Mouse (Mus musculus): ENCODE results near the gene Hoxb6. TPM values are rescaled to one million over a fixed set of nuclear protein-coding genes. Genes with fewer than 3 reads are reported as not detected.

Hoxb6 gene
- polyA plus RNA-seq, 1 experiment from 2014 or later = 5.7 TPM

DNA sequence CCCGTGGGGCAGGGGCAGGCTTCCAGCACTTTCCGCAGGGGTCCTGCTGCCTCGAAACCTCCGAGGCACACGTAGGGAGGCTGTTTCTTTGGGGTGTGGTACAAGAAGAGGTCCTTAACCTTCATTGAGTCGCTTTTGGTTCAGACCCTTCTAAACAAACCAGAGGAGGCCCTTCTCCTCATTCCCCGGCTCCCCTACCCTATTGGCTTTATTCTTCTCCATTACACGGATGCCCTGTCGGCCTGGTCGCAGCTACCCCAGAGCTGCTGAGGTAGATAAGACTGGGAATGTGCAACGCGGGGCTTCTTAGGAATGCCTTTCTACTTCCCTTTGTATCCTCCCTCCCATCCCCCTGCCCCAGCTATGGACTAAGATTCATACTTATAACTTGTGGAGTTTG is 34.4 kb downstream of the Hoxb6 start:
- H3K4me1 ChIP-seq (replicated peaks; ENCODE audit: control insufficient read depth, insufficient read depth, low read length) = no peaks in the 10 kb centered on the region; the same call in 1 of the 2 replicates
- no peaks in the 10 kb centered on the region for H3K9me3 ChIP-seq (ENCODE audit: control insufficient read depth)
- no peak for TF ChIP-seq CTCF (IDR thresholded peaks at IDR 0.05; ENCODE audit: low read depth)
- H3K4me3 ChIP-seq (ENCODE audit: low read depth, low read length) = no peak overlapping the region
- peak overlapping the region; percentile 37; the same call in 1 of the 2 replicates for H3K9ac ChIP-seq (ENCODE audit: low read depth, low read length)
- H3K4me2 ChIP-seq (replicated peaks; ENCODE audit: low read depth) = peak overlapping the region; percentile 83
- peaks cover 13% of the 10 kb centered on the region for H3K27me3 ChIP-seq (replicated peaks; ENCODE audit: control insufficient read depth, insufficient read depth, low read length)
- peak overlapping the region; percentile 73; the same call in 1 of the 2 replicates for H3K27ac ChIP-seq (ENCODE audit: low read depth, low read length)
- ATAC-seq = no peak
- 32% methylated on average over 12 of the region's 12 CpGs for WGBS
- no peaks in the 10 kb centered on the region for H3K36me3 ChIP-seq (ENCODE audit: control insufficient read depth, insufficient read depth)

DNA sequence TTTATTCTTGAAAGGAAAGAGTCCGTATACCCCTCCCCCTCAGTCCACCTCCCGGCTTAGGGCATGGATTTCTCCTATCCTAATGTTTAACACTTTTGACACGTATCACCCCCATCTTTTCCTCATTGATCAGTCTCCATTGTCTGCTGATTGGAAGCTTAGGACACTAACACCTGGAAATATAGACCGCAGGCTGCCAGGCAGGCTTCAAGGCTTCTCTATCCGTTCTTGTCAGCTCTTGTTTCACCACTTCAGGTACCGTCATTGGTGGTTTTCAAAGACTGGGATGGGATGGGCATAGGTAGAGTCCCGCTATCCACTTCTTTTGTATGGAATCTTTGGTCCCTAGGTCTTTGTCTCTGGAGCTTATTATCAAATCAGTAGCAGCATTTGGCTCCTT is 34.8 kb downstream of the Hoxb6 start:
- Histone ChIP-seq H3K4me3 (ENCODE audit: low read depth, low read length) (no peak overlapping the region), H3K9me3 (ENCODE audit: control insufficient read depth) (no peaks in the 10 kb centered on the region), H3K27ac (ENCODE audit: low read depth, low read length) (peak overlapping the region; percentile 73; the same call in 1 of the 2 replicates), H3K4me2 (replicated peaks; ENCODE audit: low read depth) (peak overlapping the region; percentile 83; the same call in 1 of the 2 replicates), H3K27me3 (replicated peaks; ENCODE audit: control insufficient read depth, insufficient read depth, low read length) (peaks cover 17% of the 10 kb centered on the region), H3K4me1 (replicated peaks; ENCODE audit: control insufficient read depth, insufficient read depth, low read length) (peaks cover 3% of the 10 kb centered on the region; the same call in 1 of the 2 replicates), H3K9ac (ENCODE audit: low read depth, low read length) (peak overlapping the region; percentile 37; the same call in 1 of the 2 replicates), H3K36me3 (ENCODE audit: control insufficient read depth, insufficient read depth) (no peaks in the 10 kb centered on the region)
- 42% methylated on average over 7 of the region's 7 CpGs for WGBS
- no peak for TF ChIP-seq CTCF (IDR thresholded peaks at IDR 0.05; ENCODE audit: low read depth)
- no peak for ATAC-seq

DNA sequence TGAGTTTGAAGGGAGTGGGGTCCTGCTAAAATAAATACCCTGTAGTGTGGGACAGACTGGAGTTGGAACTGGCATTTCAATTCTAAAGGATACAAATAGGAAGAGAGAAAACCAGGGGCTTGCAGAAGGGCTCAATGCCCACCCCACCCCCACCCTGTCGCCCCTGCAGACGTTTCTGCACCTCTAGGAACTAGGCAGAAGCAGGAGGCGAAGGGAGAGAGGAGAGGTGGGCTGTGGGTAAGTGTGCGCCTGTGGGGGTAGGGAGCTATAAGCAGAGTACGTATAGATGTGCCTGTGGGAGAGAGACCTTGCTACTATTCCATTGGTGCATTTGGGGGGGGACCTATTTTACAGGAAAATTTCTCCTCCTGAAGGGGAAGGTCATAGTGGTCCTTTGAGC is 35.5 kb downstream of the Hoxb6 start:
- Histone ChIP-seq H3K9me3 (ENCODE audit: control insufficient read depth) (no peaks in the 10 kb centered on the region), H3K36me3 (ENCODE audit: control insufficient read depth, insufficient read depth) (no peaks in the 10 kb centered on the region), H3K27ac (ENCODE audit: low read depth, low read length) (no peak overlapping the region; the same call in 1 of the 2 replicates), H3K9ac (ENCODE audit: low read depth, low read length) (no peak overlapping the region), H3K4me2 (replicated peaks; ENCODE audit: low read depth) (peak overlapping the region; percentile 83; the same call in 1 of the 2 replicates), H3K27me3 (replicated peaks; ENCODE audit: control insufficient read depth, insufficient read depth, low read length) (peaks cover 24% of the 10 kb centered on the region), H3K4me1 (replicated peaks; ENCODE audit: control insufficient read depth, insufficient read depth, low read length) (peaks cover 3% of the 10 kb centered on the region; the same call in 1 of the 2 replicates), H3K4me3 (ENCODE audit: low read depth, low read length) (no peak overlapping the region)
- 54% methylated on average over 5 of the region's 5 CpGs for WGBS
- TF ChIP-seq CTCF (IDR thresholded peaks at IDR 0.05; ENCODE audit: low read depth) = no peak
- ATAC-seq = no peak

DNA sequence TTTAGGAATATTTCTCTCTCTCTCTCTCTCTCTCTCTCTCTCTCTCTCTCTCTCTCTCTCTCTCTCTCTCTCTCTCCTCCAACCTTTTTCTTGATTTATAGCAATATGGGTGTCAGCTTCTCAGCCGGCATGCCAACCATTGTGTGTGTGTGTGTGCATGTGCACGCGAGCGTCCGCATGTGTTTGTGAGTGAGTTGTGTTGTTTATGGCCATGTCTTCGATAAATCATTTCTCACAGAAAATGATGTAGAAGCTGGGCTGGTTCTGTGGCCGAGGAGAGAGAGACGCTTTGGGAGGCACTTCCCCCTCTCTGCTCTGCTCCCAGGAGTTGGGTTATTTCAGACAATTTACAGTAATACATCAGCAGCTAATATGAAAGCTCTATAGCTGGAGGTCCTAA is 36.3 kb downstream of the Hoxb6 start:
- Histone ChIP-seq H3K9ac (ENCODE audit: low read depth, low read length) (no peak overlapping the region), H3K36me3 (ENCODE audit: control insufficient read depth, insufficient read depth) (no peaks in the 10 kb centered on the region), H3K27me3 (replicated peaks; ENCODE audit: control insufficient read depth, insufficient read depth, low read length) (peaks cover 32% of the 10 kb centered on the region), H3K4me3 (ENCODE audit: low read depth, low read length) (no peak overlapping the region), H3K9me3 (ENCODE audit: control insufficient read depth) (no peaks in the 10 kb centered on the region), H3K27ac (ENCODE audit: low read depth, low read length) (no peak overlapping the region), H3K4me1 (replicated peaks; ENCODE audit: control insufficient read depth, insufficient read depth, low read length) (peaks cover 3% of the 10 kb centered on the region; the same call in 1 of the 2 replicates), H3K4me2 (replicated peaks; ENCODE audit: low read depth) (0 out of 2 replicates have a peak overlapping the region, but pooled peaks have one; percentile 24)
- ATAC-seq = no peak
- WGBS = 34% methylated on average over 8 of the region's 8 CpGs
- no peak for TF ChIP-seq CTCF (IDR thresholded peaks at IDR 0.05; ENCODE audit: low read depth)

DNA sequence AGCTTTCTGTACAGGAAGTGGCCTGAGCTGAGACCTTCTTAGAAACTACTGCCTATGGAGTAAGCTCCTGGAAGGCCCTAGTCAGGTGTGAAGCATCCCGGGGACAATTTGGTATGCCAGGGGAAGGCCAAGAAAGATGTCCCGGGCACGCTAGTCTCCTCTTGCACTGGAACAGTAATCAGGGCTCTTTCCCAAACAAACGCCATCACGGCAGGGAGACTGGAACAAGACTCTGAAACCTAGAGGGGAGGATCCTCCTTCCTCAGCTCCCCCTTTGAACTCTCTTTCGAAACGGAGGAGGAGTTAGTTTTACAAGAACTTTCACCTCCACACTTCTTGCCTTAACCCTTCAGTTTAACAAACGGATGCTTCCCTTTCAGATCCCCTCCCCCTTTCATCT is 39.8 kb downstream of the Hoxb6 start:
- H3K9ac ChIP-seq (ENCODE audit: low read depth, low read length) = no peak overlapping the region
- no peak for ATAC-seq
- H3K36me3 ChIP-seq (ENCODE audit: control insufficient read depth, insufficient read depth) = no peaks in the 10 kb centered on the region
- peak overlapping the region; percentile 78 for H3K27ac ChIP-seq (ENCODE audit: low read depth, low read length)
- no peaks in the 10 kb centered on the region for H3K9me3 ChIP-seq (ENCODE audit: control insufficient read depth)
- peaks cover 22% of the 10 kb centered on the region for H3K27me3 ChIP-seq (replicated peaks; ENCODE audit: control insufficient read depth, insufficient read depth, low read length)
- peak overlapping the region; percentile 66 for H3K4me2 ChIP-seq (replicated peaks; ENCODE audit: low read depth)
- no peak for TF ChIP-seq CTCF (IDR thresholded peaks at IDR 0.05; ENCODE audit: low read depth)
- 18% methylated on average over 8 of the region's 8 CpGs for WGBS
- H3K4me1 ChIP-seq (replicated peaks; ENCODE audit: control insufficient read depth, insufficient read depth, low read length) = peaks cover 6% of the 10 kb centered on the region; the same call in 1 of the 2 replicates
- H3K4me3 ChIP-seq (ENCODE audit: low read depth, low read length) = peak overlapping the region; percentile 31

DNA sequence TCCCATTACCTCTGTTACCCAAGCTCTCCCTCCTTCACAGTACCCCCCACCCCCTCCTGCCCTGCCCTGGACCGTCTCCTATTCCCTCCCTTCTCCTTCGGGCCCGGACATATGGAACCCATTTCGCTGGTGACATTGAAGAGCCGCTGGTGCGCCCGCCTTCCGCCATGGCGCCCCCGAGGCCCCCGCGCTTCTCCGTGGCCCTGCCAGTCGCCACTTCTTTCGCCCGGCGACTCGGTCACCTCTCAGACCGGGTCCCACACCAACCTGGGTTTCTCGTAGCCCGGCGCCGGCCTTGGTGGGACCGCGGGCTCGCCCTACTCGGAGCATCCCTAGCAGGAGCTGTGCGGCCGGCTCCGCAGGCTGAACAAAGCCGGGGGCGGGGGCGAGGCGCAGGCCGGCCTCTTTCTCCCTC is 40.3 kb downstream of the Hoxb6 start:
- peak overlapping the region; percentile 78 for H3K27ac ChIP-seq (ENCODE audit: low read depth, low read length)
- H3K36me3 ChIP-seq (ENCODE audit: control insufficient read depth, insufficient read depth) = no peaks in the 10 kb centered on the region
- peak overlapping the region; percentile 37; the same call in 1 of the 2 replicates for H3K9ac ChIP-seq (ENCODE audit: low read depth, low read length)
- H3K9me3 ChIP-seq (ENCODE audit: control insufficient read depth) = no peaks in the 10 kb centered on the region
- TF ChIP-seq CTCF (IDR thresholded peaks at IDR 0.05; ENCODE audit: low read depth) = no peak
- peak overlapping the region; percentile 31 for H3K4me3 ChIP-seq (ENCODE audit: low read depth, low read length)
- peaks cover 6% of the 10 kb centered on the region; the same call in 1 of the 2 replicates for H3K4me1 ChIP-seq (replicated peaks; ENCODE audit: control insufficient read depth, insufficient read depth, low read length)
- peaks cover 21% of the 10 kb centered on the region for H3K27me3 ChIP-seq (replicated peaks; ENCODE audit: control insufficient read depth, insufficient read depth, low read length)
- WGBS = 16% methylated on average over 35 of the region's 35 CpGs
- ATAC-seq = no peak
- H3K4me2 ChIP-seq (replicated peaks; ENCODE audit: low read depth) = peak overlapping the region; percentile 66

All from intestine, postnatal 0 days (tissue).